Mouse (Mus musculus): Measurements from ENCODE around the gene Apbb2. TPM values are rescaled to one million over a fixed set of nuclear protein-coding genes. Genes with fewer than 3 reads are reported as not detected.
"Not testable (repeated sequence)": the region's sequence is repeated elsewhere in the genome, so short reads cannot be mapped to it uniquely, and the experiment has no call there.

The Apbb2 gene
- polyA plus RNA-seq, 1 experiment from 2014 or later: 27.8 TPM

GRCm38 (mm10) chr5:66279650-66280049 lies 338.9 kb downstream of the Apbb2 start:
- Histone ChIP-seq H3K27ac (replicated peaks; ENCODE audit: low read depth, low read length) (no peak overlapping the region), H3K27me3 (ENCODE audit: control insufficient read depth, insufficient read depth, low read length) (no peaks in the 10 kb centered on the region), H3K4me3 (ENCODE audit: low read depth, low read length) (no peak overlapping the region), H3K36me3 (replicated peaks; ENCODE audit: control insufficient read depth, insufficient read depth, low read depth, low read length) (no peaks in the 10 kb centered on the region), H3K9me3 (replicated peaks; ENCODE audit: control insufficient read depth, low read length) (no peaks in the 10 kb centered on the region), H3K4me2 (ENCODE audit: low read depth, low read length) (no peak overlapping the region), H3K4me1 (ENCODE audit: control insufficient read depth, insufficient read depth, low read length) (no peaks in the 10 kb centered on the region), H3K9ac (replicated peaks; ENCODE audit: low read length) (no peak overlapping the region)
- ATAC-seq (replicated peaks; ENCODE audit: insufficient number of reproducible peaks, low FRiP score, low TSS enrichment, low read depth): no peak
- WGBS: 84% methylated on average over 2 of the region's 2 CpGs
- DNase-seq (ENCODE audit: low spot score): no peak

- DNase-seq (ENCODE audit: low spot score): peak; percentile 15
- H3K4me2 ChIP-seq (ENCODE audit: low read depth, low read length): no peak overlapping the region
- no peaks in the 10 kb centered on the region for H3K9me3 ChIP-seq (replicated peaks; ENCODE audit: control insufficient read depth, low read length)
- no peak overlapping the region for H3K4me3 ChIP-seq (ENCODE audit: low read depth, low read length)
- H3K27ac ChIP-seq (replicated peaks; ENCODE audit: low read depth, low read length): no peak overlapping the region
- no peaks in the 10 kb centered on the region for H3K36me3 ChIP-seq (replicated peaks; ENCODE audit: control insufficient read depth, insufficient read depth, low read depth, low read length)
- WGBS: 60% methylated on average over 3 of the region's 3 CpGs
- no peaks in the 10 kb centered on the region for H3K4me1 ChIP-seq (ENCODE audit: control insufficient read depth, insufficient read depth, low read length)
- no peak for ATAC-seq (replicated peaks; ENCODE audit: insufficient number of reproducible peaks, low FRiP score, low TSS enrichment, low read depth)
- H3K27me3 ChIP-seq (ENCODE audit: control insufficient read depth, insufficient read depth, low read length): no peaks in the 10 kb centered on the region
- H3K9ac ChIP-seq (replicated peaks; ENCODE audit: low read length): no peak overlapping the region
Measured at GRCm38 (mm10) chr5:66274417-66274816, 344.2 kb downstream of the Apbb2 start.

- WGBS: 35% methylated on average over 2 of the region's 2 CpGs
- H3K27ac ChIP-seq (replicated peaks; ENCODE audit: low read depth, low read length): no peak overlapping the region
- no peak overlapping the region for H3K4me2 ChIP-seq (ENCODE audit: low read depth, low read length)
- no peaks in the 10 kb centered on the region for H3K4me1 ChIP-seq (ENCODE audit: control insufficient read depth, insufficient read depth, low read length)
- no peak overlapping the region for H3K4me3 ChIP-seq (ENCODE audit: low read depth, low read length)
- H3K27me3 ChIP-seq (ENCODE audit: control insufficient read depth, insufficient read depth, low read length): no peaks in the 10 kb centered on the region
- H3K9ac ChIP-seq (replicated peaks; ENCODE audit: low read length): no peak overlapping the region
- DNase-seq (ENCODE audit: low spot score) (no peak), ATAC-seq (replicated peaks; ENCODE audit: insufficient number of reproducible peaks, low FRiP score, low TSS enrichment, low read depth) (no peak)
- H3K36me3 ChIP-seq (replicated peaks; ENCODE audit: control insufficient read depth, insufficient read depth, low read depth, low read length): no peaks in the 10 kb centered on the region
- H3K9me3 ChIP-seq (replicated peaks; ENCODE audit: control insufficient read depth, low read length): no peaks in the 10 kb centered on the region
Measured at GRCm38 (mm10) chr5:66271141-66271540, 347.4 kb downstream of the Apbb2 start.

- H3K4me1 ChIP-seq (ENCODE audit: control insufficient read depth, insufficient read depth, low read length): no peaks in the 10 kb centered on the region
- H3K9ac ChIP-seq (replicated peaks; ENCODE audit: low read length): no peak overlapping the region
- ATAC-seq (replicated peaks; ENCODE audit: insufficient number of reproducible peaks, low FRiP score, low TSS enrichment, low read depth) (no peak), DNase-seq (ENCODE audit: low spot score) (no peak)
- no peak overlapping the region for H3K4me3 ChIP-seq (ENCODE audit: low read depth, low read length)
- H3K27ac ChIP-seq (replicated peaks; ENCODE audit: low read depth, low read length): no peak overlapping the region
- H3K4me2 ChIP-seq (ENCODE audit: low read depth, low read length): no peak overlapping the region
- H3K27me3 ChIP-seq (ENCODE audit: control insufficient read depth, insufficient read depth, low read length): no peaks in the 10 kb centered on the region
- WGBS: 64% methylated on average over 7 of the region's 7 CpGs
- no peaks in the 10 kb centered on the region for H3K9me3 ChIP-seq (replicated peaks; ENCODE audit: control insufficient read depth, low read length)
- H3K36me3 ChIP-seq (replicated peaks; ENCODE audit: control insufficient read depth, insufficient read depth, low read depth, low read length): no peaks in the 10 kb centered on the region
Measured at GRCm38 (mm10) chr5:66269616-66270015, 349.0 kb downstream of the Apbb2 start.

- H3K27ac ChIP-seq (replicated peaks; ENCODE audit: low read depth, low read length): no peak overlapping the region
- ATAC-seq (replicated peaks; ENCODE audit: insufficient number of reproducible peaks, low FRiP score, low TSS enrichment, low read depth): no peak
- H3K9me3 ChIP-seq (replicated peaks; ENCODE audit: control insufficient read depth, low read length): no peaks in the 10 kb centered on the region
- H3K9ac ChIP-seq (replicated peaks; ENCODE audit: low read length): no peak overlapping the region
- no peaks in the 10 kb centered on the region for H3K4me1 ChIP-seq (ENCODE audit: control insufficient read depth, insufficient read depth, low read length)
- WGBS: 29% methylated on average over 4 of the region's 4 CpGs
- peak; percentile 74 for DNase-seq (ENCODE audit: low spot score)
- no peak overlapping the region for H3K4me2 ChIP-seq (ENCODE audit: low read depth, low read length)
- H3K4me3 ChIP-seq (ENCODE audit: low read depth, low read length): no peak overlapping the region
- no peaks in the 10 kb centered on the region for H3K27me3 ChIP-seq (ENCODE audit: control insufficient read depth, insufficient read depth, low read length)
- no peaks in the 10 kb centered on the region for H3K36me3 ChIP-seq (replicated peaks; ENCODE audit: control insufficient read depth, insufficient read depth, low read depth, low read length)
Measured at GRCm38 (mm10) chr5:66263398-66263797, 355.2 kb downstream of the Apbb2 start.

GRCm38 (mm10) chr5:66262475-66262874 lies 356.1 kb downstream of the Apbb2 start:
- Histone ChIP-seq H3K9ac (replicated peaks; ENCODE audit: low read length) (no peak overlapping the region), H3K4me2 (ENCODE audit: low read depth, low read length) (no peak overlapping the region), H3K4me1 (ENCODE audit: control insufficient read depth, insufficient read depth, low read length) (no peaks in the 10 kb centered on the region), H3K27me3 (ENCODE audit: control insufficient read depth, insufficient read depth, low read length) (no peaks in the 10 kb centered on the region), H3K9me3 (replicated peaks; ENCODE audit: control insufficient read depth, low read length) (no peaks in the 10 kb centered on the region), H3K4me3 (ENCODE audit: low read depth, low read length) (no peak overlapping the region), H3K27ac (replicated peaks; ENCODE audit: low read depth, low read length) (no peak overlapping the region), H3K36me3 (replicated peaks; ENCODE audit: control insufficient read depth, insufficient read depth, low read depth, low read length) (no peaks in the 10 kb centered on the region)
- ATAC-seq (replicated peaks; ENCODE audit: insufficient number of reproducible peaks, low FRiP score, low TSS enrichment, low read depth): no peak
- no peak for DNase-seq (ENCODE audit: low spot score)
- 81% methylated on average over 2 of the region's 2 CpGs for WGBS

- ATAC-seq (replicated peaks; ENCODE audit: insufficient number of reproducible peaks, low FRiP score, low TSS enrichment, low read depth) (peak; percentile 72), DNase-seq (ENCODE audit: low spot score) (peak; percentile 81)
- Histone ChIP-seq H3K4me3 (ENCODE audit: low read depth, low read length) (peak within 1 kb of the TSS; percentile 65), H3K4me2 (ENCODE audit: low read depth, low read length) (peak within 1 kb of the TSS; percentile 93), H3K27me3 (ENCODE audit: control insufficient read depth, insufficient read depth, low read length) (no peaks in the 10 kb centered on the region), H3K36me3 (replicated peaks; ENCODE audit: control insufficient read depth, insufficient read depth, low read depth, low read length) (no peaks in the 10 kb centered on the region), H3K9ac (replicated peaks; ENCODE audit: low read length) (peak within 1 kb of the TSS; percentile 77), H3K9me3 (replicated peaks; ENCODE audit: control insufficient read depth, low read length) (no peaks in the 10 kb centered on the region), H3K27ac (replicated peaks; ENCODE audit: low read depth, low read length) (no peak within 1 kb of the TSS), H3K4me1 (ENCODE audit: control insufficient read depth, insufficient read depth, low read length) (no peaks in the 10 kb centered on the region)
- under 1% methylated on average over 44 of the region's 44 CpGs for WGBS
Measured at GRCm38 (mm10) chr5:66259756-66260448, 358.7 kb downstream of the Apbb2 start, which contains the start of gene Nsun7. Nsun7 (plus strand) TSS chr5:66259897.

GRCm38 (mm10) chr5:66259431-66259755 lies 359.2 kb downstream of the Apbb2 start:
- H3K4me1 ChIP-seq (ENCODE audit: control insufficient read depth, insufficient read depth, low read length); DNase-seq (ENCODE audit: low spot score); H3K27me3 ChIP-seq (ENCODE audit: control insufficient read depth, insufficient read depth, low read length); H3K27ac ChIP-seq (replicated peaks; ENCODE audit: low read depth, low read length); H3K9me3 ChIP-seq (replicated peaks; ENCODE audit: control insufficient read depth, low read length); ATAC-seq (replicated peaks; ENCODE audit: insufficient number of reproducible peaks, low FRiP score, low TSS enrichment, low read depth); H3K36me3 ChIP-seq (replicated peaks; ENCODE audit: control insufficient read depth, insufficient read depth, low read depth, low read length): not testable (repeated sequence)
- WGBS: 5% methylated on average over 5 of the region's 5 CpGs
- Histone ChIP-seq H3K9ac (replicated peaks; ENCODE audit: low read length) (peak overlapping the region; percentile 77), H3K4me3 (ENCODE audit: low read depth, low read length) (peak overlapping the region; percentile 65), H3K4me2 (ENCODE audit: low read depth, low read length) (peak overlapping the region; percentile 93)
